Mouse (Mus musculus) C2C12 (cell line): Measurements from ENCODE around the gene Ifnl2.

Experiments used
- CTCF ChIP-seq: IDR thresholded peaks from one replicate; pipeline ENCODE4 v1.5.1; 2011; ENCODE audit not compliant: control insufficient read depth, insufficient read depth, insufficient read length
- MYOD1 ChIP-seq: IDR thresholded peaks from one replicate; pipeline ENCODE4 v1.6.1; 2011; ENCODE audit warnings: low read depth; ENCODE audit not compliant: control insufficient read depth, insufficient read length

DNA sequence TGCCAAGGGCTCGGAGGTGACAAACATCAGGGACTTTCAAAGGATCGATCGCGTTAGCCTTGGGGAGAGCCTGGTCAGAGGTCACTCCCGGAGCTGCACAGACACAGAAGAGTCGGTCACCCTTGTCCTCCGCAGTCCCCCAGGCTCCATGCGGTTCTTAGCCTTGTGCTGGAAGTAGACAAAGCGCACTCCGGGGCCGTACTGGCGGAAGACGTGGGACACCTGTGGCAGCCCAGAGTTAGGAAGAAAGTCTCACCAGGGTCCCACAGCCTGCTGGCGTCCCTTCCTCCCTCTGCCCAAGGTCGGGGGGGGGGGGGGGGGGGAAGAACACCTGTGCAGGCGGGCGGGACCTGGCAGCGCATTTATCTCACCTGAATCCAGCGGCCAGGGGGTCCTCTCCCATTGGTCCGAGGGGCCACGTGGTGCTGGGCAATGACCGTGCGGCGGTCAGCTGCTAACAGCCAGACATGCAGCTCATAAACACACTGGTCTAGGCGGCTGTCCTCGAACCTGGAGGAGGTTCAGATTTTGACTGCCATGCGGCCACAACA, 33.9 kb upstream of the Ifnl2 start:
- TF ChIP-seq MYOD1 (no peak), CTCF (no peak)
